Mouse (Mus musculus) gastrocnemius, postnatal 25 days (tissue): ENCODE data around the gene Vmn2r35. TPM values are rescaled to one million over a fixed set of nuclear protein-coding genes. Genes with fewer than 3 reads are reported as not detected.
"Not testable (repeated sequence)": the region's sequence is repeated elsewhere in the genome, so short reads cannot be mapped to it uniquely, and the experiment has no call there.

ENCODE experiments used
- DNase-seq: peaks from one replicate; pipeline ENCODE4 v3.0.0; 2022
- long read RNA-seq, 2 experiments: library from polyadenylated mRNA; stranded (forward); transcript quantifications; one replicate each; pipeline ENCODE4 v2.0.0; 2021
- total RNA-seq, 2 experiments: library from RNA; stranded (reverse); gene quantifications; 1 replicate in 1 of 2; 2 replicates in 1 of 2; pipeline ENCODE4 v1.2.3; 2021

Vmn2r35 gene
- not detected for total RNA-seq
- long read RNA-seq, experiment 1, result 0 reads
- long read RNA-seq, experiment 2, result 0 reads

GRCm38 (mm10) chr7:7819767-7820166 is at the start of gene Vmn2r35:
Gene Vmn2r35, minus strand, starts transcription at chr7:7819867.
- not testable (repeated sequence) for DNase-seq

- not testable (repeated sequence) for DNase-seq
These were observed 25.5 kb downstream of the Vmn2r35 start for GRCm38 (mm10) chr7:7794196-7794595.

Other genes with a start within 250 kb of the Vmn2r35 start
- gene Vmn2r34, start 130.4 kb downstream of the Vmn2r35 start, total RNA-seq, result not detected
- gene Vmn2r36, start 82.6 kb upstream of the Vmn2r35 start, total RNA-seq, result not detected